Mouse (Mus musculus): ENCODE results near the gene Ndufv2.
"Not testable (repeated sequence)": the region's sequence is repeated elsewhere in the genome, so short reads cannot be mapped to it uniquely, and the experiment has no call there.

DNA sequence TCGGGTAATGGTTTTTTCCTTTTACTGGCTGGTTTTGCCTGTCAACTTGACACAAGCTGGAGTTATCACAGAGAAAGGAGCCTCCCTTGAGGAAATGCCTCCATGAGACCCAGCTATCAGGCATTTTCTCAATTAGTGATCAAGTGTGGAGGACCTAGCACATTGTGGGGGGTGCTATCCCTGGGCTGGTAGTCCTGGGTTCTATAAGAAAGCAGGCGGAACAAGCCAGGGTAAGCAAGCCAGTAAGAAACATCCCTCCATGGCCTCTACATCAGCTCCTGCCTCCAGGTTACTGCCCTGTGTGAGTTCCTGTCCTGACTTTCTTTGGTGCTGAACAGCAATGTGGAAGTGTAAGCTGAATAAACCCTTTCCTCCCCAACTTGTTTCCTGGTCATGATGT is 32.3 kb downstream of the Ndufv2 start:
- not testable (repeated sequence) for TF ChIP-seq CTCF, EP300 (IDR thresholded peaks at IDR 0.05; ENCODE audit: low read depth)

Measured in liver, embryonic 14.5 days (tissue).